Mouse (Mus musculus): Measurements from ENCODE around the gene Gabbr2. TPM values are rescaled to one million over a fixed set of nuclear protein-coding genes. Genes with fewer than 3 reads are reported as not detected.

Gabbr2 gene
- total RNA-seq, 2 experiments from 2014 or later: not detected

- peak; percentile 54 for ATAC-seq (replicated peaks; ENCODE audit: poor library complexity, severe bottlenecking)
Observed at GRCm38 (mm10) chr4:46870157-46870556, 121.5 kb downstream of the Gabbr2 start.

GRCm38 (mm10) chr4:46869380-46869779 lies 122.3 kb downstream of the Gabbr2 start:
- ATAC-seq (replicated peaks; ENCODE audit: poor library complexity, severe bottlenecking): no peak

GRCm38 (mm10) chr4:46868921-46869320 lies 122.8 kb downstream of the Gabbr2 start:
- ATAC-seq (replicated peaks; ENCODE audit: poor library complexity, severe bottlenecking): no peak

DNA sequence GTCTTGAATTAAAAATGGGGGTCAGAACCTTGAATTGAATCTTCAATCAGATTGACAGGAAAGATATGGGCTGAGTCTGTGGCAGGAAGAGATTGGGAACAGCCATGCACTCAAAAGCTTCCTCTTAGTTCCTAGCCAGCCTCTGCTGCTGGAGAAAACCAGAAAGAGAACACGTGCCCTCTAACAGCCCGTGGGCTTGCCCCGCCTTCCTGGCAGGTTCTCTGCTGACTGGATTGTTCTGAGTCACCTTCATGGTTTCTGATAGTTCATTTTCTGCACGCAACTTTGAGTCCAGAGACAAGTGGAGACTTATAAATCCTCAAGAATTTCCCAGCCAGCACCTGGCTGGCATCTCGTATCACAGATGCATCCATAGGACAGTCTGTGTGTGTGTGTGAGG lies 123.5 kb downstream of the Gabbr2 start:
- peak; percentile 45 for ATAC-seq (replicated peaks; ENCODE audit: poor library complexity, severe bottlenecking)

DNA sequence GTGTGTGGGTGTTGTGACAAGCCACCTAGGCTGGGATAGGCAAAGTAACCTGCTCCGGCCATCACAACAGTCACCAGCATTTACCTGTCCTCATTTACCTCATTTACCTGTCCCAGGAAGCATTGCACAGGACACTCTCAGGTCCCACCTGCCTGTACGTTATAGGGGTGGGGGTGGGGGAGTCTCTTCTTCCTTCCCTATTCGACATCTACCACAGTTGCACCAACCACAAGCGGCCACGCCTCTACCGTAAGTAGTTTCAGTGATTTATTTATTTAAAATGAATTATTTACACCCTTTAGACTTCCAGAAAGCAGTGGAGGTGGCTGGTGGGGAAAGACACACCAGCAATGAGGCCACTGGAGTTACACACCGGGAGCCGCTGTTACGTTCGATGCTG lies 123.9 kb downstream of the Gabbr2 start:
- ATAC-seq (replicated peaks; ENCODE audit: poor library complexity, severe bottlenecking): no peak

DNA sequence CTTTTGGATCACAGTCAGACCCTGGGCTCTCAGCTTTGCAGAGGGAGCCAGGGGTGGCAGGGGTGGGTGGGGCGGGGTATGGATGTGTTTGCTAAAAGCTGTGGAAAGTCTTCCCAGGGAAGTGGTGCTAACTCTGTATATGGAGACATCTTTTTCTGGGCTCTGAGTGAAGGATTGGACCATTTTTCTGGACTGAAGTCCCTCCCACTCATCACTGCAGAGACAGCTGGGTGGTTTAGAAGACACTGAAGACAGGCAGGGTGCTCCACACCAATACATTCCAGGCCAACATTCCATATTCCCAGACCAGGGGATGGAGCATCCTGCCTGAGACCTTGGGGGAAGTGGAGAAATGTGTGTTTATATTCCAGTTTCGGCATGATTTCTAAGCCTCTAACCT lies 125.6 kb downstream of the Gabbr2 start:
- ATAC-seq (replicated peaks; ENCODE audit: poor library complexity, severe bottlenecking): no peak

DNA sequence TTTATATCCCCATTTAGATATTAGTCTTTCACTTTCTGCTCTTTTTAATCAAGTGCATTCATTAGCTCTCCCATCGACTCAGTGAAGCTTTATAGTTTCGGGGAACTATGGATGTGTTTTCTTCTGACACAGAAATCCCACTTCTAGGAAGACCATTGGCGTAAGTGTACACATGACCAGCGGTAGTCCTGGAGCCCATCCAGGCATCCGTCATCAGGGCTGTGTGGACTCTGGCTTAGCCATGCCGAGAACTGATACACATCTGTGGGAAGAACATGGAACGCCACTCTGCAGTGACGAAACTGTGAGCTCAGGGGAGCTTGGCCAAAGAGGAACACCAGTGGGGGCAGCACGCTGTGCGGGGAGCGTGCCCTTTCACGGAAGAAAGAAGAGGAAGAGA lies 128.0 kb downstream of the Gabbr2 start:
- no peak for ATAC-seq (replicated peaks; ENCODE audit: poor library complexity, severe bottlenecking)

DNA sequence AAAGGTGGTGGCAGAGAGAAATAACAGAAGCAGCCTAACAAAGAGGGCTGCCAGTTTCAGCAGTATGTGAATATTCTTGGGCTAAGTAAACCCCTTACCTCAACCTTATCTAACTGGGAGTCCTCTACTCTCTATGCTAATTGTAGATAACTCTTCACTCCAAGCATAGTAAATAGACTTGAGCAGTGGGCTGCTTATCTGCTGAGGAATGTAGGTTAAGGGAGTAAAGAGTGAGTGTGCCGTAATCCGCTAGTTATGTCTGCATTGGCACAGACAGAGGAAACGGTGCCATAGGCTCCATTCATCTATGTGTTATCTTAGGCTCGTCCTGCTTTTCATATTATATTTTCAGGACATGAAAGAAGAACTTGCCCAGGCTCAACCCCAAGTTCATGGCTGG lies 129.0 kb downstream of the Gabbr2 start:
- no peak for ATAC-seq (replicated peaks; ENCODE audit: poor library complexity, severe bottlenecking)

DNA sequence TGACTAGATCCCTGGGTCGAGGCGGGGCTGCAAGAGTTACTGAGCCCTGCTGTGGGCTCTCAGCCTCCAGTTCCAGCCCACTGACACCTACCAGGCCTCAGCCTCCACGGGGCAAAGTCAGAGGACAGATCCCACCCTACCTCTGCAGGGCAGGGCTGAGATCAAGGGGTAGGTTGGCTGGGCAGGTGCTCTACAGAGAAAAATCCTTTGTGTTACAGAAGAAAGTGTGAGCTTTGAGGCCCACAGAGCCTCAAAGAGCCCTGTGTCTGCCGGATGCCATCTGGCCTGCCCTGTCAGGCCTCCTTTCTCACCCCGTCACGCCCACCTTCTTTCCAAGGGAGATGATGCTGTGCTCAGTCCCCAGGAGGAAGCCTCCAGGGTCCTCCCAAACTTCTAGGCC lies 131.1 kb downstream of the Gabbr2 start:
- ATAC-seq (replicated peaks; ENCODE audit: poor library complexity, severe bottlenecking): no peak

DNA sequence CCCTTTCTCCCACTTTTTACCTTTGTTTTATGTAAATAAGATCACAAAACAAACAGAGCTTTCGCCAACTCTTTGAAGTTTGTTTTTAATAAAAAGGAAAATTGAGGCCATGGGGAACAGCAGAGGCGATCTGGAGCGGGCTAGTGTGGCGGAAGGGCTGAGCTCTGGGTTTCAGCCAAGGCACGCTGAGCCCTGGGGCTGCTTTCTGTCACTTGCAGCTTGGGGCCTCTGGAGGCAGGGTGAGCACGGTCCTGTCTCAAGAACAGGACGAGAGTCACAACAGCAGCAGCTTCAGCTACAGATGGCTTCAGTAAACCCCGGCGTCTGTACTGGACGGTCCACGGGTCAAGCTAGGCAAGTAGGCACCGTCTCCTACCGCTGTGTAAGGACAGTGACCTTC lies 132.8 kb downstream of the Gabbr2 start:
- no peak for ATAC-seq (replicated peaks; ENCODE audit: poor library complexity, severe bottlenecking)

GRCm38 (mm10) chr4:46856145-46856544 lies 135.5 kb downstream of the Gabbr2 start:
- no peak for ATAC-seq (replicated peaks; ENCODE audit: poor library complexity, severe bottlenecking)

DNA sequence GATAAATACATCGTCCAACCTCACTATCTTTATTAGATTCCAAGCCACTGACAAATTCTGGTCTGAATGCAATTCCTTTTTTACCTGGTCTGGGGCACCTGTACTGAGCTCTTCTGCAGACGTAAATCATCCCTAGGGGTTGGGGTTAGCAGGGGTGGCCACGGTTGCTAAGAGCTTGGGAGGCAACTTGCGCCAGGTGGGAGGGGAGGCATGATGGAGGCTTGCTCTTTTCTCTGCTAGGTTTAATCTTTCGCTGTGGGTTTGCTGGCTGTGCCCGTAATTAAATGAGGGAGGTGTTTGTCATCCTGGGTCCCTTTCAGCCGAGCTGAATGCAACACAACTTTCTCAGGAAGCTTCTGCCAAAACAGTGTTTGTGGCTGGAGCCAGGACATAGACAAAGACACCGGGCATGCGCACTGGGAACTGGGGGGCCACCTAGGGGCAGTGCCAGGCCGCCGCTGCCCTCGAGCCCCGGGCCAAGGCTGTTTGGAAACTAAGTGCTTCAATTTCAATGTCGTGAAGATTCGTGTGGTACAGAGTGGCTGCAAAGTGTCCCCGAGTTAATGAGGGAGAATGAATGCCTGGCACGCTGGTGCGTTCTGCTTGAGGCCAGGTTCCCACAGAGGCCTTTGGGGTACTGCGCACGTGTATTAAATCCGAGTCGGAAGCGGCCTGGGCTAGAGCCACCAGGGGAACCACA lies 136.8 kb downstream of the Gabbr2 start:
- ATAC-seq (replicated peaks; ENCODE audit: poor library complexity, severe bottlenecking): no peak

DNA sequence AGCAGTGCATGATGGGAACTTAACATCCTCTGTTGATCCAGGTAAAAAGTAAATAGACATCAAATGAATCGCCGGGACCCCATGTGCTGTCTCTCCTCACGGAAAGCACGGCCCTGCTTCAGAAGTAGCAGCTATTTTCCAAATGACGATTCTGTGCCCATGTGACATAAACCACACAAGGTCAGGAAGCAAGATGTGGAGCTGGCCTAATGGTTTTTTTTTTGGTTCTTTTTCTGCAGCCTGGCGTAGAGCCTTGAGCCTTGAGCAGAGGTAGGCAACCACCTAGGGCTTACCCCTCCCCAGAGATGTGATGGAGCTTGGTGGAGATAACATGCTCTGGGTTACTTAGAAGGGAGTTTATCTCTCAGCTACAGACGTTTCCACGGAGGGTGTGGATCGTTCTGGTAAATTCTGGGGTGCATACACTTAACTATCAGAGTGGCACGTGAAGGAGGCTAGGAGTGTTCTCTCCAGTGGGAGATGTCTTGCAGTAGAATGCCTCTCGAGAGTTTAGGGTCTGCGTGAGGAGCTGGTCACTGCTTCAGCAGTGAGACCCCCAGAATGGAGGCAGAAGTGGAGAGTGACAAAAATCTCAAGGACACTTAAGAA lies 137.7 kb downstream of the Gabbr2 start:
- no peak for ATAC-seq (replicated peaks; ENCODE audit: poor library complexity, severe bottlenecking)

GRCm38 (mm10) chr4:46847745-46848144 lies 143.9 kb downstream of the Gabbr2 start:
- no peak for ATAC-seq (replicated peaks; ENCODE audit: poor library complexity, severe bottlenecking)

GRCm38 (mm10) chr4:46846396-46846795 lies 145.3 kb downstream of the Gabbr2 start:
- ATAC-seq (replicated peaks; ENCODE audit: poor library complexity, severe bottlenecking): no peak

GRCm38 (mm10) chr4:46844982-46845643 lies 146.6 kb downstream of the Gabbr2 start:
- no peak for ATAC-seq (replicated peaks; ENCODE audit: poor library complexity, severe bottlenecking)

DNA sequence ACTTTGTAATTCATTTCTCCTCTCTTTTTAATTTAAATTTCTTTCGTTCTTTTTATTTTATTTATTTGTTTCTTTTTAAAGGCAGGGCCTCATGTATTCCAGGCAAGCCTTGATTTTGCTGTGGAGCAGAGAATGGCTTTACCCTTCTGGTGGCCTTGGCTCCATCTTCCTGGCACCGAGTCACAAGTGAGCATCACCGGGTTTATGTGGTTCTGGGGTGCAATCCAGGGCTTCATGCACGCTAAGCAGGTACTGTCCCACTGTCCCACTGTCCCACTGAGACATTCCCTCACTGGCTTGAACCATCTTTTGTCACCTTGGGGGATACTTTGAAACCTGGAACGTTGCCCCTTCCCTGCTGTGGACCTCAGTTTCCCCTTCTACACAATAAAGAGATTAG lies 147.1 kb downstream of the Gabbr2 start:
- no peak for ATAC-seq (replicated peaks; ENCODE audit: poor library complexity, severe bottlenecking)

DNA sequence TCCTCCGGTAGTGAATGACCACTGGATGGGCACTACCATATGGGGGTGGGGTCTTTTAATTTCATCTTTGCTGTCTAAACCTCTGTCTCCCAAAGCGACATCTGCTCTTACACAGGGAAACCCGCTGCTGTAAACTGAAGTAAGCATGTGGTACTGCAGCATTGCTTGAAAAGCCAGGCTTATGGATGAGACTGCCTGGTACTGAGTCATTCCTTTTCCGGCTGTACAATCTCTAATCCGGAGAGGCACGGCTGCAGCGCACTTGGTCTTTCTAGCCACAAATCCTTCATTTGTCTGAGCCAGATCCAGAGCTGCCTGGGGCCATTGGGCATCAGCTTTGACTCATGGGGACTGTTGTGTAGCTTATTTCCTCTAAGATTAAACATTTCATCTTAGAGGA lies 149.1 kb downstream of the Gabbr2 start:
- ATAC-seq (replicated peaks; ENCODE audit: poor library complexity, severe bottlenecking): no peak

DNA sequence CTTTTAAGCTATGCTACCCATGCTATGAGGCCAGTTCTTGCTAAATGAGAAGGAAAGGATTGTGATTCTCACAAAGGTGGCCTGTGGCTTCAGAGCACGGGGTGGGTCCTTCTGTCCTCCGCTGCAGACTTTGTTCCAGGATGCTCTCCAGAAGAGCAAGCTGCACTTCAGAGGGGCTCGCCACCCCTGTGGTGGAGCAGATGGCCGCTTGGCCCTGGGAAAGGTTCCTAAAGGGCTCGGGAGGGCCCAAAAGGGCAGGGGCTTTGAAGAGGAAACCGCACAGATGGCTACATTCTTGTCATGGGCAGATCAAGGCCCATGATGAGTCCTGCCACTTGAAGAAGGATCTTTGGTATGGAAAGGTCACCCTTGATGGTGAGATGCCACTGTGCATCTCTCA lies 151.5 kb downstream of the Gabbr2 start:
- no peak for ATAC-seq (replicated peaks; ENCODE audit: poor library complexity, severe bottlenecking)

DNA sequence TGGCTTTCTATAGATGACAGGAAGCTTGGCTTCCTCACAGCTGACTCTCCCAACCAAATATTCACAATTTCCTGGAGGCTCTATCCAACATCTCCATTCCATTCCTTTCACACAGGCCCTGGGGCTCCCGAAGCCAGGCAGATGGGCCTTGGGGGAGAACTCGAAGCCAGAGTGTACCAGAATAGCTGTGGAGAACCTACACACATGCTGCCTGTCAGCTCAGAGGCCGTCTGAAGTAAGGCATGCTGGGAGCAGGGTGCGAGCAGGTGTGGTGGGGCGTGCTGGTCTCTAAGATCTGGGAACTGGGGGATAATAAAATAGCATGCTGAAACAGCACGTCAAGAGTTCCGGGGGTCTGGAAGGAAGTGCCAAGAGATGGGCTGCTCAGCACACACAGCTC lies 154.3 kb downstream of the Gabbr2 start:
- no peak for ATAC-seq (replicated peaks; ENCODE audit: poor library complexity, severe bottlenecking)

- no peak for ATAC-seq (replicated peaks; ENCODE audit: poor library complexity, severe bottlenecking)
Observed at GRCm38 (mm10) chr4:46836065-46836464, 155.6 kb downstream of the Gabbr2 start.

- ATAC-seq (replicated peaks; ENCODE audit: poor library complexity, severe bottlenecking): no peak
Observed at GRCm38 (mm10) chr4:46835064-46835463, 156.6 kb downstream of the Gabbr2 start.
